Mouse (Mus musculus) kidney, postnatal 0 days (tissue): Measurements from ENCODE around the gene Ceacam16. TPM values are rescaled to one million over a fixed set of nuclear protein-coding genes. Genes with fewer than 3 reads are reported as not detected.

Source experiments
- ATAC-seq: fragments of 200-750 bp; cut with Nextera tagmentation; replicated peaks from 2 replicates; pipeline ENCODE4 v1.8.0; 2017; ENCODE audit warnings: low read depth, moderate number of reproducible peaks, moderate TSS enrichment, moderate library complexity; ENCODE audit not compliant: low FRiP score
- DNase-seq: peaks from one replicate; pipeline ENCODE4 v3.0.0-alpha.2; 2016; ENCODE audit warnings: low spot score
- H3K27ac ChIP-seq: fragments of 300-500 bp; sonication (generic); 2 replicates; pipeline ENCODE4 v1.5.1; 2014; ENCODE audit warnings: mild to moderate bottlenecking
- H3K27me3 ChIP-seq: fragments of 300-500 bp; sonication (generic); 2 replicates; pipeline ENCODE4 v1.6.1; 2014; ENCODE audit warnings: low read length, mixed read lengths; ENCODE audit not compliant: insufficient read depth
- H3K36me3 ChIP-seq: fragments of 300-500 bp; sonication (generic); 2 replicates; pipeline ENCODE4 v1.6.1; 2014; ENCODE audit warnings: low read length, mixed read lengths; ENCODE audit not compliant: insufficient read depth
- H3K4me1 ChIP-seq: fragments of 300-500 bp; sonication (generic); replicated peaks from 2 replicates; pipeline ENCODE4 v1.6.1; 2014; ENCODE audit warnings: antibody characterized with exemption, low read length, mixed read lengths; ENCODE audit not compliant: insufficient read depth
- H3K4me2 ChIP-seq: fragments of 300-500 bp; sonication (generic); 2 replicates; pipeline ENCODE4 v1.6.1; 2014; ENCODE audit warnings: mild to moderate bottlenecking, low read length, moderate library complexity, mixed read lengths
- H3K4me3 ChIP-seq: fragments of 300-500 bp; sonication (generic); replicated peaks from 2 replicates; pipeline ENCODE4 v1.5.1; 2014; ENCODE audit warnings: low read depth, low read length
- H3K9ac ChIP-seq: fragments of 300-500 bp; sonication (generic); 2 replicates; pipeline ENCODE4 v1.6.1; 2014; ENCODE audit warnings: low read depth, low read length
- H3K9me3 ChIP-seq: fragments of 300-500 bp; sonication (generic); replicated peaks from 2 replicates; pipeline ENCODE4 v1.6.1; 2016; ENCODE audit warnings: low read length, inconsistent platforms, mixed read lengths
- CTCF ChIP-seq: IDR thresholded peaks from 2 replicates; pipeline ENCODE4 v1.5.1; 2016; ENCODE audit warnings: antibody characterized with exemption, low read depth, mild to moderate bottlenecking, moderate library complexity
- WGBS: fragments of 180-500 bp; shearing (Covaris S2); extraction: QIAGEN DNeasy Blood & Tissue Kit; methylation state at CpG from one replicate; pipeline ENCODE4 v1.1.7; 2014; 5-methylcytosine and 5-hydroxymethylcytosine counted together
- polyA plus RNA-seq: library from polyadenylated mRNA; unstranded; fragments of >200 nt; fragmentation: Nextera tagmentation; extraction: Ambion mirVana; gene quantifications from 2 replicates; pipeline ENCODE4 v1.2.1, GENCODE M21; 2015

Gene Ceacam16
- polyA plus RNA-seq: not detected in 2 replicates

GRCm38 (mm10) chr7:19861199-19861598 lies at the start of gene Ceacam16:
Gene Ceacam16 (minus strand): TSS chr7:19861299.
- DNase-seq (no peak), ATAC-seq (no peak)
- Histone ChIP-seq H3K9ac (no peak within 1 kb of the TSS), H3K4me3 (no peak within 1 kb of the TSS), H3K4me2 (no peak within 1 kb of the TSS), H3K27me3 (no peaks in the 10 kb centered on the region), H3K36me3 (no peaks in the 10 kb centered on the region), H3K27ac (no peak within 1 kb of the TSS), H3K4me1 (no peaks in the 10 kb centered on the region), H3K9me3 (no peaks in the 10 kb centered on the region)
- 81% methylated on average over 9 of the region's 9 CpGs for WGBS
- TF ChIP-seq CTCF: no peak

- Histone ChIP-seq H3K9me3 (no peaks in the 10 kb centered on the region), H3K27me3 (no peaks in the 10 kb centered on the region), H3K36me3 (peaks cover 25% of the 10 kb centered on the region), H3K4me2 (no peak overlapping the region), H3K4me1 (no peaks in the 10 kb centered on the region), H3K9ac (no peak overlapping the region), H3K4me3 (no peak overlapping the region), H3K27ac (no peak overlapping the region)
- 51% methylated on average over 21 of the region's 21 CpGs for WGBS
- peak; percentile 87 for TF ChIP-seq CTCF
- DNase-seq (peak; percentile 74), ATAC-seq (peak; percentile 83)
These were observed 49.6 kb upstream of the Ceacam16 start for GRCm38 (mm10) chr7:19910421-19911291.

DNA sequence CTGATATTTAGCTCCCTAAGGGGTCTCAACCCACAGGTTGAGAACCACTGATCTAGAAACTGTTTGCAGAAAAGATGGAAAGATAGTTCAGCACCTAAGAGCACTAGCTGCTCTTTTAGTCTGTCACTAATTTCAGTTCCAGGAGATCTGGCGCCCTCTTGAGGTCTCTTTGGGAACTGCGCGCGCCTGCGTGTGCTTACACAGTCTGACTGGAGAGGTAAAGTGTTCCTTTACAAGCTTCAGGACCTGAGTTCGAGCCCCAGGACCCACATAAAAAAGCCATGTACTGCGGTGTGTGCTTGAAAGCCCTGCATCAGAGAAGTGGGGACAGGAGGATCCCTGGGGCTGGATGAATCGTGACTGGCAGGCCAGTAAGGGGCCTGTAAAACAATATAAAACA lies 28.8 kb upstream of the Ceacam16 start:
- Histone ChIP-seq H3K4me3 (no peak overlapping the region), H3K27me3 (no peaks in the 10 kb centered on the region), H3K4me1 (no peaks in the 10 kb centered on the region), H3K9me3 (no peaks in the 10 kb centered on the region), H3K4me2 (no peak overlapping the region), H3K27ac (no peak overlapping the region), H3K36me3 (no peaks in the 10 kb centered on the region), H3K9ac (no peak overlapping the region)
- DNase-seq (peak; percentile 36), ATAC-seq (no peak)
- WGBS: 47% methylated on average over 8 of the region's 8 CpGs
- peak; percentile 74 for TF ChIP-seq CTCF

DNA sequence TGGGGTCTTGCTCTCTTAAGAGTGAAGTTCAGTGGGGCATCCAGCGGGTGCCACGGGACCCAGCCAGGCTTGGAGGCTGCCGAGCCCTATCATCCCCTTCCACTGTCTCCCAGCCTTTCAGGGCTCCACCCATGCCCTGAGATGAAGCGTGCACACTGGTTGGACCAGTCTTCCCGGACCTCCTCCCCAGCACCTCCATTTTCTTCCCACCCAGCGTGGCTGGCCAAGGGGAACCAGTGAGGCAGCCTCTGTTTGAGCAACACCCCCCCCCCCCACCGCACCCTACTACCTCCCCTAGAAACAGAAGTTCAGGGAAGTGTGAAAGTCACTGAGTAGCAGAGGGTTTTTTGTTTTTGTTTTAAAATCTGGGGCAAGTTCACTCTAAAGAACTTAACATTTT lies 26.8 kb upstream of the Ceacam16 start, which contains the start of gene Ceacam19:
Gene Ceacam19, minus strand, starts transcription at position 117 of the 400 bp plus-strand sequence.
- DNase-seq: no peak
- no peaks in the 10 kb centered on the region for H3K36me3 ChIP-seq
- H3K27me3 ChIP-seq: no peaks in the 10 kb centered on the region
- no peak within 1 kb of the TSS for H3K9ac ChIP-seq
- no peaks in the 10 kb centered on the region for H3K9me3 ChIP-seq
- no peak for TF ChIP-seq CTCF
- H3K27ac ChIP-seq: no peak within 1 kb of the TSS
- no peak within 1 kb of the TSS for H3K4me2 ChIP-seq
- no peak for ATAC-seq
- no peak within 1 kb of the TSS for H3K4me3 ChIP-seq
- no peaks in the 10 kb centered on the region for H3K4me1 ChIP-seq
- 61% methylated on average over 7 of the region's 7 CpGs for WGBS

- Histone ChIP-seq H3K9ac (no peak overlapping the region), H3K27ac (no peak overlapping the region), H3K4me2 (no peak overlapping the region), H3K27me3 (no peaks in the 10 kb centered on the region), H3K4me1 (no peaks in the 10 kb centered on the region), H3K9me3 (no peaks in the 10 kb centered on the region), H3K4me3 (no peak overlapping the region), H3K36me3 (no peaks in the 10 kb centered on the region)
- no peak for ATAC-seq
- DNase-seq: no peak
- 86% methylated on average over 8 of the region's 8 CpGs for WGBS
- peak; percentile 16; the same call in 1 of the 2 replicates for TF ChIP-seq CTCF
These were observed 19.7 kb upstream of the Ceacam16 start for GRCm38 (mm10) chr7:19880754-19881153.

GRCm38 (mm10) chr7:19876781-19877425 lies 15.8 kb upstream of the Ceacam16 start:
- H3K36me3 ChIP-seq: no peaks in the 10 kb centered on the region
- no peak overlapping the region for H3K9ac ChIP-seq
- no peak overlapping the region for H3K4me3 ChIP-seq
- peak; percentile 38 for ATAC-seq
- no peaks in the 10 kb centered on the region for H3K9me3 ChIP-seq
- H3K4me2 ChIP-seq: no peak overlapping the region
- no peaks in the 10 kb centered on the region for H3K27me3 ChIP-seq
- H3K27ac ChIP-seq: no peak overlapping the region
- no peak for TF ChIP-seq CTCF
- 31% methylated on average over 14 of the region's 14 CpGs for WGBS
- DNase-seq: peak; percentile 9
- H3K4me1 ChIP-seq: no peaks in the 10 kb centered on the region
